In genomic region chr7:79130385-79130784, GRCm38 (mm10) we compare ENCODE assay signal across 8 mouse cellular contexts. TPM values are rescaled to one million over a fixed set of nuclear protein-coding genes. Genes with fewer than 3 reads are reported as not detected.
DNase-seq lines count a peak whose midpoint lies in the region; ATAC-seq and TF ChIP-seq lines count a peak whose summit lies in the region.

No protein-coding gene starts in this region.

- no peak overlapping the region for H3K27ac ChIP-seq in kidney, embryonic 15.5 days
- no peak overlapping the region for H3K27ac ChIP-seq in forebrain, embryonic 12.5 days
- no peak overlapping the region for H3K27ac ChIP-seq in intestine, postnatal 0 days (ENCODE audit: low read depth, low read length)

- no peaks in the 10 kb centered on the region for H3K9me3 ChIP-seq in kidney, embryonic 15.5 days (replicated peaks)
- H3K9me3 ChIP-seq in forebrain, embryonic 12.5 days = no peaks in the 10 kb centered on the region
- no peaks in the 10 kb centered on the region for H3K9me3 ChIP-seq in intestine, postnatal 0 days (ENCODE audit: control insufficient read depth)

- DNase-seq in kidney, postnatal 10 days = no peak
- peak; percentile 35 for DNase-seq in neural tube, embryonic 10.5 days (ENCODE audit: extremely low spot score, low spot score)
- no peak for DNase-seq in B cell, adult 2 months
- no peak for DNase-seq in testis, postnatal 14 days (ENCODE audit: low spot score)

- peaks cover 18% of the 10 kb centered on the region for H3K36me3 ChIP-seq in kidney, embryonic 15.5 days
- no peaks in the 10 kb centered on the region; the same call in 1 of the 2 replicates for H3K36me3 ChIP-seq in forebrain, embryonic 12.5 days (replicated peaks)
- peaks cover 14% of the 10 kb centered on the region; the same call in 1 of the 2 replicates for H3K36me3 ChIP-seq in intestine, postnatal 0 days (ENCODE audit: control insufficient read depth, insufficient read depth)

- peaks cover 4% of the 10 kb centered on the region; the same call in 1 of the 2 replicates for H3K27me3 ChIP-seq in kidney, embryonic 15.5 days
- H3K27me3 ChIP-seq in forebrain, embryonic 12.5 days = peaks cover 25% of the 10 kb centered on the region
- H3K27me3 ChIP-seq in intestine, postnatal 0 days (replicated peaks; ENCODE audit: control insufficient read depth, insufficient read depth, low read length) = 0 out of 2 replicates have a peak, but pooled peaks cover 4% of the 10 kb centered on the region

- H3K9ac ChIP-seq in kidney, embryonic 15.5 days = peak overlapping the region; percentile 25; the same call in 1 of the 2 replicates
- H3K9ac ChIP-seq in forebrain, embryonic 12.5 days = no peak overlapping the region
- no peak overlapping the region for H3K9ac ChIP-seq in intestine, postnatal 0 days (ENCODE audit: low read depth, low read length)

- TF ChIP-seq CTCF in intestine, postnatal 0 days (IDR thresholded peaks at IDR 0.05; ENCODE audit: low read depth) = no peak

- peak overlapping the region; percentile 63 for H3K4me2 ChIP-seq in kidney, embryonic 15.5 days
- peak overlapping the region; percentile 53 for H3K4me2 ChIP-seq in forebrain, embryonic 12.5 days
- peak overlapping the region; percentile 56 for H3K4me2 ChIP-seq in intestine, postnatal 0 days (replicated peaks; ENCODE audit: low read depth)

- peaks cover 43% of the 10 kb centered on the region for H3K4me1 ChIP-seq in kidney, embryonic 15.5 days
- H3K4me1 ChIP-seq in forebrain, embryonic 12.5 days = peaks cover 17% of the 10 kb centered on the region
- 0 out of 2 replicates have a peak, but pooled peaks cover 2% of the 10 kb centered on the region for H3K4me1 ChIP-seq in intestine, postnatal 0 days (replicated peaks; ENCODE audit: control insufficient read depth, insufficient read depth, low read length)

- peak; percentile 24; the same call in 1 of the 2 replicates for ATAC-seq in kidney, embryonic 15.5 days (replicated peaks; ENCODE audit: low FRiP score)
- 0 out of 2 replicates have a peak, but pooled peaks have one; percentile 25 for ATAC-seq in forebrain, embryonic 12.5 days (ENCODE audit: low FRiP score)
- no peak for ATAC-seq in intestine, postnatal 0 days
- no peak for ATAC-seq in inflammation-experienced regulatory T-cells, adult 6 months

- H3K4me3 ChIP-seq in kidney, embryonic 15.5 days (replicated peaks) = peak overlapping the region; percentile 40
- H3K4me3 ChIP-seq in forebrain, embryonic 12.5 days (replicated peaks) = peak overlapping the region; percentile 25
- H3K4me3 ChIP-seq in intestine, postnatal 0 days (ENCODE audit: low read depth, low read length) = no peak overlapping the region

- WGBS in kidney, embryonic 15.5 days = 10% methylated on average over 13 of the region's 13 CpGs
- WGBS in forebrain, embryonic 12.5 days = 18% methylated on average over 13 of the region's 13 CpGs
- WGBS in intestine, postnatal 0 days = 23% methylated on average over 13 of the region's 13 CpGs

RNA-seq across cellular contexts. Expression of gene Hapln3, which starts 0.4 kb away (rescaled TPM):
- 5.2 and 5.5 TPM in 2 replicates for polyA plus RNA-seq in kidney, embryonic 15.5 days (2015; fragmentation: Nextera tagmentation; extraction: Ambion mirVana)
- 1.5 and 1.8 TPM in 2 replicates for polyA plus RNA-seq in forebrain, embryonic 12.5 days (2016; fragmentation: Nextera tagmentation; extraction: Ambion mirVana)
- polyA plus RNA-seq in intestine, postnatal 0 days (2015; fragmentation: Nextera tagmentation; extraction: Ambion mirVana) = 0.25 and 0.48 TPM in 2 replicates
- polyA plus RNA-seq in inflammation-experienced regulatory T-cells, adult 6 months (2017; shearing (Covaris generic)) = not detected

RNA-seq across cellular contexts. Expression of gene Mfge8, which starts 18.5 kb away (rescaled TPM):
- polyA plus RNA-seq in kidney, embryonic 15.5 days (2015; fragmentation: Nextera tagmentation; extraction: Ambion mirVana) = 249 and 265 TPM in 2 replicates
- polyA plus RNA-seq in forebrain, embryonic 12.5 days (2016; fragmentation: Nextera tagmentation; extraction: Ambion mirVana) = 54.4 and 59.7 TPM in 2 replicates
- polyA plus RNA-seq in intestine, postnatal 0 days (2015; fragmentation: Nextera tagmentation; extraction: Ambion mirVana) = 217 and 219 TPM in 2 replicates
- polyA plus RNA-seq in inflammation-experienced regulatory T-cells, adult 6 months (2017; shearing (Covaris generic)) = 10 to 100 TPM; 16.7 to 18.5 (median 18.4) TPM

Comparison
In these comparisons a context has a peak if more than half of its experiments do, and no peak if none do; other contexts are left out.
1. ATAC-seq: peak in kidney, embryonic 15.5 days (single experiment) and forebrain, embryonic 12.5 days (single experiment); none in intestine, postnatal 0 days (single experiment) and inflammation-experienced regulatory T-cells, adult 6 months (single experiment).
2. Peak in every context shown above with its lines, with median percentiles within 50 percentile points of each other: H3K4me2 ChIP-seq.